ENCODE assay signal across 34 mouse cellular contexts in genomic region chr12:104185046-104185445, GRCm38 (mm10). TPM values are rescaled to one million over a fixed set of nuclear protein-coding genes. Genes with fewer than 3 reads are reported as not detected.
"Had no signal": no experiment of that assay in that cellular context is flagged by ENCODE, and none has a peak within 500 bp of the region (broad histone marks: within the 10 kb centered on the region; RNA-seq: fewer than 3 reads in every experiment).

No protein-coding gene starts in this region.

- DNase-seq: gastrocnemius, postnatal 14 days; gastrocnemius, postnatal 36 days; heart, adult 2 months; heart, postnatal 10 days; kidney, adult 11 months; kidney, adult 2 months; kidney, adult 9 months; kidney, postnatal 25 days; kidney, postnatal 4 days had no signal

- H3K4me2 ChIP-seq: heart, embryonic 12.5 days; hindbrain, embryonic 13.5 days; hindbrain, embryonic 15.5 days; kidney, embryonic 15.5 days; limb, embryonic 12.5 days; liver, embryonic 12.5 days had no signal

- H3K4me1 ChIP-seq: hindbrain, embryonic 13.5 days; hindbrain, embryonic 15.5 days; kidney, embryonic 15.5 days; limb, embryonic 12.5 days; liver, embryonic 12.5 days had no signal

- H3K36me3 ChIP-seq: heart, embryonic 12.5 days; hindbrain, embryonic 13.5 days; hindbrain, embryonic 15.5 days; kidney, embryonic 15.5 days; limb, embryonic 12.5 days; liver, embryonic 12.5 days had no signal

- H3K9ac ChIP-seq: heart, embryonic 12.5 days; hindbrain, embryonic 13.5 days; hindbrain, embryonic 15.5 days; kidney, embryonic 15.5 days; limb, embryonic 12.5 days; liver, embryonic 12.5 days; liver, embryonic 14.5 days had no signal

- H3K27ac ChIP-seq: heart, adult 2 months; hindbrain, embryonic 13.5 days; hindbrain, embryonic 15.5 days; hindbrain, postnatal 0 days; kidney, embryonic 15.5 days; kidney, postnatal 0 days; layer of hippocampus, adult 2 months; left cerebral cortex, adult 2 months; limb, embryonic 12.5 days; liver, embryonic 12.5 days; liver, embryonic 14.5 days had no signal

- H3K4me3 ChIP-seq: heart, adult 2 months; heart, embryonic 12.5 days; hindbrain, embryonic 13.5 days; hindbrain, embryonic 15.5 days; kidney, embryonic 15.5 days; layer of hippocampus, adult 2 months; left cerebral cortex, adult 2 months; limb, embryonic 12.5 days; liver, embryonic 12.5 days had no signal

- H3K9me3 ChIP-seq: hindbrain, embryonic 13.5 days; hindbrain, embryonic 15.5 days; kidney, embryonic 15.5 days; limb, embryonic 12.5 days; liver, embryonic 12.5 days had no signal

- H3K27me3 ChIP-seq: hindbrain, embryonic 13.5 days; hindbrain, embryonic 15.5 days; kidney, embryonic 15.5 days; limb, embryonic 12.5 days; liver, embryonic 12.5 days had no signal

- ATAC-seq: hindbrain, postnatal 0 days; intestine, embryonic 16.5 days; liver, embryonic 12.5 days had no signal

RNA-seq across cellular contexts. Expression of gene Serpina3f, which starts 29.3 kb away (rescaled TPM):
- total RNA-seq: gastrocnemius, adult 18-20 months; gastrocnemius, adult 8-10 months; gastrocnemius, postnatal 14 days; gastrocnemius, postnatal 36 days; heart, postnatal 10 days; hindbrain, postnatal 0 days; layer of hippocampus, adult 2 months; layer of hippocampus, postnatal 10 days; layer of hippocampus, postnatal 25 days; left cerebral cortex, adult 2 months; left cerebral cortex, postnatal 14 days; left cerebral cortex, postnatal 36 days had no signal
- polyA plus RNA-seq: heart, embryonic 12.5 days; heart, embryonic 14.5 days; hindbrain, embryonic 13.5 days; limb, embryonic 12.5 days had no signal

RNA-seq across cellular contexts. Expression of gene Serpina3c, which starts 31.4 kb away (rescaled TPM):
- total RNA-seq: hematopoietic stem cell, adult 5-6 weeks; hindbrain, postnatal 0 days; left cerebral cortex, adult 2 months; left cerebral cortex, postnatal 14 days; left cerebral cortex, postnatal 36 days; liver, adult 2 months had no signal
- polyA plus RNA-seq: heart, embryonic 14.5 days; hindbrain, embryonic 11.5 days; hindbrain, embryonic 13.5 days; hindbrain, embryonic 15.5 days; intestine, embryonic 14.5 days; kidney, embryonic 15.5 days; limb, embryonic 12.5 days; liver, adult 2 months; liver, embryonic 12.5 days; liver, embryonic 14.5 days had no signal

RNA-seq across cellular contexts. Expression of gene Serpina3g, which starts 51.0 kb away (rescaled TPM):
- total RNA-seq: gastrocnemius, adult 8-10 months; gastrocnemius, postnatal 14 days; gastrocnemius, postnatal 36 days; left cerebral cortex, adult 2 months had no signal

RNA-seq across cellular contexts. Expression of gene Serpina3b, which starts 57.2 kb away (rescaled TPM):
- total RNA-seq: gastrocnemius, adult 18-20 months; gastrocnemius, adult 8-10 months; gastrocnemius, postnatal 14 days; gastrocnemius, postnatal 36 days; heart, adult 2 months; heart, postnatal 10 days; heart, postnatal 25 days; hematopoietic stem cell, adult 5-6 weeks; hindbrain, postnatal 0 days; layer of hippocampus, adult 2 months; layer of hippocampus, postnatal 10 days; layer of hippocampus, postnatal 25 days; left cerebral cortex, adult 2 months; left cerebral cortex, postnatal 14 days; left cerebral cortex, postnatal 36 days had no signal
- polyA plus RNA-seq: heart, embryonic 14.5 days; heart, embryonic 16.5 days; hindbrain, embryonic 11.5 days; hindbrain, embryonic 13.5 days; hindbrain, embryonic 15.5 days; hindbrain, postnatal 0 days; intestine, embryonic 14.5 days; kidney, adult 2 months; kidney, postnatal 0 days; limb, embryonic 12.5 days; liver, adult 2 months had no signal
